Mouse (Mus musculus): ENCODE results near the gene Crot. TPM values are rescaled to one million over a fixed set of nuclear protein-coding genes. Genes with fewer than 3 reads are reported as not detected.

Crot gene
- 6.2 and 6.8 TPM in 2 replicates for polyA plus RNA-seq (2012; rRNA removed)

DNA sequence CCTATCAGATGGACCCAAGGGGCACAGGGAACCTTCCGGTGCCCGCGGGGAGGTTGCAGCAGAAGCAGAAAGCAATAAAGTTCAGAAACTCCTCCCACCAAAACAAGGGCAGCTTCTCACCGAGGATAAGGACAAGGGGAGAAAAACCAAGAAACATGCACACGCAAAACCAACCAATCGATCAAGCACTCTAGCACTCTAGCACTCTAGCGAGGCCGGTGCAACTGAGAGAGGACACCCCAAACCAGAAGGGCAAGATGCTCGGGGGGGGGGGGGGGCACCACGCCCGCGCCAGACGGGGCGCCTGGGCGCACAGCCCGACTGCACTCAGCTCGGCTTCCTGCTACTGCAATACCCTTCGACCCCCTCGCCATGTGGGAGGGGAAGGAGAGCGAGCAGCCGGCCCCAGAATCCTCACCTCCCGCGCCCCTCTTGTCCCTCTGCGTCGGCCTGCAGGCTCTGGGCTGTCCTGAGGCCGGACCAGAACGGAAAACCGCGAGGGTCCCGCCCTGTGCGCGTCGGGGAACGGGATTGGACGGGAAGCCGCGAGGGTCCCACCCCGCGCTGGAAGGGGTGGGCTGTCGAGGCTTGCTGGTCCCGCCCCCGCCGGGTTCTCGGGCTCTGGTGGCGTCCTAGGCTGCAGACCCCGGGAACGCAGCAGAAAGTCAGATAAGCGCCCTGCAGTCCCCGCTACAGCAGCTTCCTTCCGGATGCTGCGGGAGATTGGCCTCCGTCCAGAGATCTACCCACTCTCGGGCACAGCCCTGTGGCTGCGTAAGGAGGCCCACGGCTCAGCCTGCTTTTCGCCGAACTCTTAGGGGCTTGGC lies at the start of gene Crot:
TSS of gene Crot (minus strand) at position 639 of the 827 bp plus-strand sequence.

Other genes starting within 250 kb of the Crot start
- gene Abcb1b, start 199.2 kb downstream of the Crot start, polyA plus RNA-seq (2012; rRNA removed): 6.4 and 9.2 TPM in 2 replicates
- 0.25 and 0.27 TPM in 2 replicates for gene Abcb4, start 103.6 kb downstream of the Crot start, polyA plus RNA-seq (2012; rRNA removed)
- gene Tmem243, start 103.3 kb upstream of the Crot start, polyA plus RNA-seq (2012; rRNA removed): 12.2 and 19.1 TPM in 2 replicates
- 6.0 and 9.6 TPM in 2 replicates for gene Dmtf1, start 164.5 kb upstream of the Crot start, polyA plus RNA-seq (2012; rRNA removed)